Mouse (Mus musculus): ENCODE results near the gene Gm20503.

The Gm20503 gene

GRCm38 (mm10) chr4:59002948-59003805, at the start of gene Gm20503:
TSS of gene Gm20503 (plus strand) at chr4:59003210.
- peak; percentile 75 for DNase-seq (ENCODE audit: low read depth, low spot score)

GRCm38 (mm10) chr4:58961719-58962118, 41.3 kb upstream of the Gm20503 start:
- DNase-seq (ENCODE audit: low read depth, low spot score): no peak

- no peak for DNase-seq (ENCODE audit: low read depth, low spot score)
These were observed 39.7 kb upstream of the Gm20503 start for GRCm38 (mm10) chr4:58963271-58963670.

GRCm38 (mm10) chr4:58965136-58965535, 37.9 kb upstream of the Gm20503 start:
- DNase-seq (ENCODE audit: low read depth, low spot score): no peak

GRCm38 (mm10) chr4:58970678-58971077, 32.3 kb upstream of the Gm20503 start:
- DNase-seq (ENCODE audit: low read depth, low spot score): no peak

- DNase-seq (ENCODE audit: low read depth, low spot score): no peak
These were observed 27.3 kb upstream of the Gm20503 start for GRCm38 (mm10) chr4:58975711-58976110.

GRCm38 (mm10) chr4:58981421-58981820, 21.6 kb upstream of the Gm20503 start:
- DNase-seq (ENCODE audit: low read depth, low spot score): no peak

- no peak for DNase-seq (ENCODE audit: low read depth, low spot score)
These were observed 20.2 kb upstream of the Gm20503 start for GRCm38 (mm10) chr4:58982806-58983205.

GRCm38 (mm10) chr4:58985157-58985648, 17.8 kb upstream of the Gm20503 start:
- peak; percentile 63 for DNase-seq (ENCODE audit: low read depth, low spot score)

GRCm38 (mm10) chr4:58986540-58987190, 16.3 kb upstream of the Gm20503 start, which contains the start of gene Ptgr1:
TSS of gene Ptgr1 (minus strand) at chr4:58987119.
- DNase-seq (ENCODE audit: low read depth, low spot score): peak; percentile 53

- DNase-seq (ENCODE audit: low read depth, low spot score): no peak
These were observed 13.6 kb upstream of the Gm20503 start for GRCm38 (mm10) chr4:58989303-58989898.

GRCm38 (mm10) chr4:58990609-58991434, 12.2 kb upstream of the Gm20503 start:
- no peak for DNase-seq (ENCODE audit: low read depth, low spot score)

- DNase-seq (ENCODE audit: low read depth, low spot score): no peak
These were observed 10.8 kb upstream of the Gm20503 start for GRCm38 (mm10) chr4:58992195-58992594.

GRCm38 (mm10) chr4:58994762-58995161, 8.2 kb upstream of the Gm20503 start, which contains the start of gene Dnajc25:
TSS of gene Dnajc25 (plus strand) at chr4:58995062.
- DNase-seq (ENCODE audit: low read depth, low spot score): no peak

GRCm38 (mm10) chr4:58995251-58995693, 7.7 kb upstream of the Gm20503 start:
- no peak for DNase-seq (ENCODE audit: low read depth, low spot score)

GRCm38 (mm10) chr4:58997081-58997480, 5.9 kb upstream of the Gm20503 start:
- DNase-seq (ENCODE audit: low read depth, low spot score): no peak

- DNase-seq (ENCODE audit: low read depth, low spot score): no peak
These were observed 4.3 kb upstream of the Gm20503 start for GRCm38 (mm10) chr4:58998688-58999087.

- peak; percentile 24 for DNase-seq (ENCODE audit: low read depth, low spot score)
These were observed 3.3 kb upstream of the Gm20503 start for GRCm38 (mm10) chr4:58999686-59000085.

- DNase-seq (ENCODE audit: low read depth, low spot score): peak; percentile 42
These were observed 2.4 kb upstream of the Gm20503 start for GRCm38 (mm10) chr4:59000614-59001013.

GRCm38 (mm10) chr4:59003806-59004200, 793 bp downstream of the Gm20503 start:
- DNase-seq (ENCODE audit: low read depth, low spot score): no peak

- DNase-seq (ENCODE audit: low read depth, low spot score): no peak
These were observed 3.2 kb downstream of the Gm20503 start for GRCm38 (mm10) chr4:59006211-59006610.
